7 mouse cellular contexts compared by ENCODE assay signal in the genomic region with DNA sequence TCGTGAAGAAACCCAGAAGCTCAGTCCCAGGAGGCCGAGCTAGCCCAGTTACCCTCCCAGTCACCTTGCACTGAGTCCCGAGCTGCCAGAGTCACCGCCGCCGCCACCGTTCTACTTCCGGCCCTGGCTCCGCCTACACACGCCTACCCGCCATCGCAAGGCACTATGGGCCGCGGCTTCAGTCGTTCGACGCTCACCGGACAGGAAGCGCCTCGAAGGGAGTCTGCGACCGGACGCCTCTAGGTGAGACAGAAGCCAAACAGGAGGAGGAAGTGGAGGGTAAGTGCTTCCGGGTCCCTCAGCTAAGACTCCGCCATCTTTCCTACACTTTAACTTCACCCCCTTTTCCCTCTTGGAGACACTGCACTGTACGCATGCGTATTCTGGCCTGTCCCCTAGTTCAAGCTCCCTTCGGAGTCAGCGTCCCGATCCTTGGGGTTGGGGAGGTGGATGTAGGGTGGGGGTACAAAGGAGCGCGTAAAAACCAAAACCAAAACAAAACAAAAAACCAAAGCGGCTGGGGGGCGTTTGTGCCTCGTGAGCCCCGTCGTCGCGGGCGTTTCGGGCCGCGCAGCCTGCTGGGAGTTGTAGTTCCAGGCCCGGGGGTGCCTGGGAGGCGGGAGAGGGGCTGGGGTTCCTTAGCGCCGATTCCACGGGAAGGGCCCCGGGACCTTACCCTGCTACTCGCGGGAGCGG. TPM values are rescaled to one million over a fixed set of nuclear protein-coding genes. Genes with fewer than 3 reads are reported as not detected.
A peak's percentile ranks its signal among the peaks of the same experiment; 100 is the strongest.
DNase-seq lines count a peak whose midpoint lies in the region; ATAC-seq lines count a peak whose summit lies in the region.

A gene (plus strand): TSS at position 181 of the 696 bp plus-strand sequence.

- H3K9ac ChIP-seq in embryonic facial prominence, embryonic 11.5 days (replicated peaks; ENCODE audit: low read length) = peak within 1 kb of the TSS; percentile 99
- H3K9ac ChIP-seq in midbrain, embryonic 13.5 days (replicated peaks) = peak within 1 kb of the TSS; percentile 98

- peak within 1 kb of the TSS; percentile 98 for H3K27ac ChIP-seq in embryonic facial prominence, embryonic 11.5 days (replicated peaks; ENCODE audit: low read depth, low read length)
- peak within 1 kb of the TSS; percentile 99 for H3K27ac ChIP-seq in limb, embryonic 10.5 days
- peak within 1 kb of the TSS; percentile 97 for H3K27ac ChIP-seq in midbrain, embryonic 13.5 days

- peak; percentile 96 for DNase-seq in adrenal gland, postnatal 14 days
- peak; percentile 95 for DNase-seq in embryonic facial prominence, embryonic 11.5 days (ENCODE audit: low spot score)
- peak; percentile 97 for DNase-seq in kidney, adult 11 months
- DNase-seq in limb, embryonic 10.5 days (ENCODE audit: low spot score) = peak; percentile 90
- DNase-seq in spleen, adult 12 weeks (ENCODE audit: low spot score) = peak; percentile 84

- WGBS in embryonic facial prominence, embryonic 11.5 days = under 1% methylated on average over 52 of the region's 52 CpGs
- WGBS in limb, embryonic 10.5 days = under 1% methylated on average over 52 of the region's 52 CpGs
- whole genome bisulfite sequencing in midbrain, embryonic 13.5 days = under 1% methylated on average over 47 of the region's 52 CpGs

- H3K9me3 ChIP-seq in embryonic facial prominence, embryonic 11.5 days (replicated peaks; ENCODE audit: control insufficient read depth, low read length) = no peaks in the 10 kb centered on the region
- H3K9me3 ChIP-seq in limb, embryonic 10.5 days (replicated peaks) = no peaks in the 10 kb centered on the region
- no peaks in the 10 kb centered on the region for H3K9me3 ChIP-seq in midbrain, embryonic 13.5 days

- 0 out of 2 replicates have a peak, but pooled peaks cover 2% of the 10 kb centered on the region for H3K36me3 ChIP-seq in embryonic facial prominence, embryonic 11.5 days (replicated peaks; ENCODE audit: control insufficient read depth, insufficient read depth, low read depth, low read length)
- peaks cover 50% of the 10 kb centered on the region for H3K36me3 ChIP-seq in limb, embryonic 10.5 days
- peaks cover 26% of the 10 kb centered on the region for H3K36me3 ChIP-seq in midbrain, embryonic 13.5 days

- no peaks in the 10 kb centered on the region for H3K27me3 ChIP-seq in embryonic facial prominence, embryonic 11.5 days (ENCODE audit: control insufficient read depth, insufficient read depth, low read length)
- no peaks in the 10 kb centered on the region for H3K27me3 ChIP-seq in limb, embryonic 10.5 days (ENCODE audit: low read depth, poor library complexity, severe bottlenecking)
- H3K27me3 ChIP-seq in midbrain, embryonic 13.5 days = no peaks in the 10 kb centered on the region

- no peaks in the 10 kb centered on the region for H3K4me1 ChIP-seq in embryonic facial prominence, embryonic 11.5 days (ENCODE audit: control insufficient read depth, insufficient read depth, low read length)
- H3K4me1 ChIP-seq in limb, embryonic 10.5 days = peaks cover 18% of the 10 kb centered on the region
- H3K4me1 ChIP-seq in midbrain, embryonic 13.5 days (replicated peaks) = peaks cover 40% of the 10 kb centered on the region

- peak; percentile 97 for ATAC-seq in embryonic facial prominence, embryonic 11.5 days (replicated peaks; ENCODE audit: insufficient number of reproducible peaks, low FRiP score, low TSS enrichment, low read depth)
- peak; percentile 89 for ATAC-seq in granulocyte monocyte progenitor cell, adult 5-6 weeks (replicated peaks; ENCODE audit: poor library complexity, severe bottlenecking)
- ATAC-seq in midbrain, embryonic 13.5 days = peak; percentile 97

- H3K4me3 ChIP-seq in embryonic facial prominence, embryonic 11.5 days (ENCODE audit: low read depth, low read length) = peak within 1 kb of the TSS; percentile 90
- H3K4me3 ChIP-seq in limb, embryonic 10.5 days = peak within 1 kb of the TSS; percentile 93
- H3K4me3 ChIP-seq in midbrain, embryonic 13.5 days (replicated peaks) = peak within 1 kb of the TSS; percentile 94

- peak within 1 kb of the TSS; percentile 71 for H3K4me2 ChIP-seq in embryonic facial prominence, embryonic 11.5 days (ENCODE audit: low read depth, low read length)
- H3K4me2 ChIP-seq in midbrain, embryonic 13.5 days (replicated peaks) = peak within 1 kb of the TSS; percentile 83

RNA-seq across cellular contexts. Expression of the gene that starts here (rescaled TPM):
- total RNA-seq in adrenal gland, postnatal 14 days (2021) = 55.0 and 59.0 TPM in 2 replicates
- polyA plus RNA-seq in embryonic facial prominence, embryonic 11.5 days (2014; fragmentation: Nextera tagmentation; extraction: Ambion mirVana) = 44.9 and 47.2 TPM in 2 replicates
- total RNA-seq in granulocyte monocyte progenitor cell, adult 5-6 weeks (2014; fragmentation: Nextera tagmentation) = 45.8 and 70.9 TPM in 2 replicates
- 67.8 and 69.3 TPM in 2 replicates for total RNA-seq in granulocyte monocyte progenitor cell, adult 5-6 weeks (2017)
- 35.6 and 39.5 TPM in 2 replicates for polyA plus RNA-seq in limb, embryonic 10.5 days (2016; fragmentation: Nextera tagmentation; extraction: Ambion mirVana)
- 22.8 and 23.4 TPM in 2 replicates for polyA plus RNA-seq in midbrain, embryonic 13.5 days (2015; fragmentation: Nextera tagmentation; extraction: Ambion mirVana)

Comparison
In these comparisons a context has a peak if more than half of its experiments do, and no peak if none do; other contexts are left out.
1. Peak in every context shown above with its lines: DNase-seq, ATAC-seq, H3K4me3 ChIP-seq and H3K27ac ChIP-seq.